Mouse (Mus musculus) forebrain, embryonic 15.5 days (tissue): Measurements from ENCODE around the gene Phldb1. TPM values are rescaled to one million over a fixed set of nuclear protein-coding genes. Genes with fewer than 3 reads are reported as not detected.

ENCODE experiments used
- ATAC-seq: fragments of 200-750 bp; cut with Nextera tagmentation; replicated peaks from 2 replicates; pipeline ENCODE4 v1.8.0; 2017; ENCODE audit warnings: mild to moderate bottlenecking, moderate TSS enrichment, moderate library complexity
- H3K27ac ChIP-seq: fragments of 300-500 bp; sonication (generic); replicated peaks from 2 replicates; pipeline ENCODE4 v1.5.1; 2015; ENCODE audit warnings: mild to moderate bottlenecking, inconsistent platforms
- H3K27me3 ChIP-seq: fragments of 300-500 bp; sonication (generic); 2 replicates; pipeline ENCODE4 v1.6.1; 2015; ENCODE audit warnings: inconsistent platforms
- H3K36me3 ChIP-seq: fragments of 300-500 bp; sonication (generic); 2 replicates; pipeline ENCODE4 v1.6.1; 2015; ENCODE audit warnings: mild to moderate bottlenecking, inconsistent platforms
- H3K4me1 ChIP-seq: fragments of 300-500 bp; sonication (generic); 2 replicates; pipeline ENCODE4 v1.6.1; 2015; ENCODE audit warnings: inconsistent platforms
- H3K4me2 ChIP-seq: fragments of 300-500 bp; sonication (generic); replicated peaks from 2 replicates; pipeline ENCODE4 v1.6.1; 2015; ENCODE audit warnings: mild to moderate bottlenecking, inconsistent platforms
- H3K4me3 ChIP-seq: fragments of 300-500 bp; sonication (generic); 2 replicates; pipeline ENCODE4 v1.5.1; 2015; ENCODE audit warnings: mild to moderate bottlenecking, inconsistent platforms
- H3K9ac ChIP-seq: fragments of 300-500 bp; sonication (generic); replicated peaks from 2 replicates; pipeline ENCODE4 v1.6.1; 2015; ENCODE audit warnings: mild to moderate bottlenecking, inconsistent platforms
- H3K9me3 ChIP-seq: fragments of 300-500 bp; sonication (generic); 2 replicates; pipeline ENCODE4 v1.6.1; 2016; ENCODE audit warnings: inconsistent platforms
- WGBS: fragments of 180-500 bp; shearing (Covaris S2); methylation state at CpG from one replicate; pipeline ENCODE4 v1.1.7; 2015; ENCODE audit warnings: mixed read lengths; 5-methylcytosine and 5-hydroxymethylcytosine counted together
- polyA plus RNA-seq: library from polyadenylated mRNA; unstranded; fragments of >200 nt; fragmentation: Nextera tagmentation; extraction: Ambion mirVana; gene quantifications from 2 replicates; pipeline ENCODE4 v1.2.1, GENCODE M21; 2015

The Phldb1 gene
- polyA plus RNA-seq, 1 experiment from 2014 or later, result 46.4 TPM

- no peaks in the 10 kb centered on the region for H3K9me3 ChIP-seq
- no peak overlapping the region for H3K4me3 ChIP-seq
- peaks cover 34% of the 10 kb centered on the region for H3K36me3 ChIP-seq
- no peak overlapping the region for H3K4me2 ChIP-seq
- WGBS, result 94% methylated on average over 29 of the region's 29 CpGs
- peaks cover 29% of the 10 kb centered on the region for H3K4me1 ChIP-seq
- H3K9ac ChIP-seq, result no peak overlapping the region
- no peak for ATAC-seq
- no peaks in the 10 kb centered on the region for H3K27me3 ChIP-seq
- H3K27ac ChIP-seq, result no peak overlapping the region
These were observed 19.2 kb downstream of the Phldb1 start for GRCm38 (mm10) chr9:44715705-44716362.

GRCm38 (mm10) chr9:44715109-44715508 is 19.9 kb downstream of the Phldb1 start:
- Histone ChIP-seq H3K27me3 (no peaks in the 10 kb centered on the region), H3K36me3 (peaks cover 38% of the 10 kb centered on the region)
- 77% methylated on average over 17 of the region's 17 CpGs for WGBS

DNA sequence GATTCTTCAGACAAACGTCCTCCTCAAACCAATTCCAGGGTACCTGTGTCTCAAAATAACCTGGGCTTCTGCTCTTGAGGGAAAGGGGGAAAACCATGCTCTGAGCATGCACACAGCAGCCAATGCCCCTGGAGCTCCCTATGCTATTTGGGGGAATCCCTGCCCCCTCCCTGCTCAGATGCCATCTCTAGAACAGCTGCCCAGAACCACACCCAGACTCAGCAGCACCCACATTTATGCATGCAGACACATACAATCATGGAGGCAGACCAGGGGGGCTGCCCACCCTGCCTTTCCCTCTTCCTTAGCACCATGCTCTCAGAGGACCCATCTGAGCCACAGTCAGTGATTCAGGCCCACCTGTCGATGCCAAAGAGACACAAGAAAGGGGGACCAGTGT is 21.4 kb downstream of the Phldb1 start:
- no peak overlapping the region for H3K9ac ChIP-seq
- H3K36me3 ChIP-seq, result peaks cover 38% of the 10 kb centered on the region
- no peak overlapping the region for H3K27ac ChIP-seq
- ATAC-seq, result no peak
- H3K4me3 ChIP-seq, result no peak overlapping the region
- H3K4me2 ChIP-seq, result no peak overlapping the region
- peaks cover 17% of the 10 kb centered on the region for H3K4me1 ChIP-seq
- H3K27me3 ChIP-seq, result no peaks in the 10 kb centered on the region
- 85% methylated on average over 2 of the region's 2 CpGs for WGBS
- H3K9me3 ChIP-seq, result no peaks in the 10 kb centered on the region

More at GRCm38 (mm10) chr9:44715109-44715508, 19.9 kb downstream of the Phldb1 start:
- H3K4me2 ChIP-seq, result no peak overlapping the region
- H3K4me3 ChIP-seq, result no peak overlapping the region
- no peak for ATAC-seq
- H3K9ac ChIP-seq, result no peak overlapping the region
- H3K27ac ChIP-seq, result no peak overlapping the region
- H3K9me3 ChIP-seq, result no peaks in the 10 kb centered on the region
- peaks cover 22% of the 10 kb centered on the region for H3K4me1 ChIP-seq

- 91% methylated on average over 6 of the region's 6 CpGs for WGBS
- H3K36me3 ChIP-seq, result peaks cover 38% of the 10 kb centered on the region
These were observed 21.9 kb downstream of the Phldb1 start for GRCm38 (mm10) chr9:44713080-44713479.

DNA sequence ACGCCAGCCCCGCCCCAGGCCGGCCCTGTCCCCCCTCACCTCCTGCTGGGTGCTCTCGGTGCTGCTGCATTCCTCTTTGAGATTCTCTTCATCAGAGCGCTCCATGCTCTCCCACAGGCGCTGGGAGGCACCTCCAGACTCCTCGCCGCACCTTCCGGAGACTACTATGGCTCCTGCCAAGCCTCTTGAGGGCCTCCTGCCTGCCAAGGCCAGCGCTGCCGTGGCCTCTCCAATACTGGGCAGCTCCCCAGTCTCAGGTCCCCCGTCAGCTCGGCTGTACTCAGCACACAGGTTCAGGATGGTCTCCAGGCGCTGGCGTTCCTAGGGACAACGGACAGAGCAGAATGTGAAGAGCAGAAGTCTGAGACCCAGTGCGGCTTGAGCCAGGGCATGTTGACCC is 23.4 kb downstream of the Phldb1 start:
- Histone ChIP-seq H3K9me3 (no peaks in the 10 kb centered on the region), H3K4me3 (no peak overlapping the region), H3K4me2 (no peak overlapping the region), H3K27me3 (no peaks in the 10 kb centered on the region), H3K9ac (no peak overlapping the region), H3K36me3 (peaks cover 36% of the 10 kb centered on the region), H3K4me1 (peaks cover 17% of the 10 kb centered on the region), H3K27ac (no peak overlapping the region)
- 72% methylated on average over 17 of the region's 17 CpGs for WGBS
- no peak for ATAC-seq

More at GRCm38 (mm10) chr9:44713080-44713479, 21.9 kb downstream of the Phldb1 start:
- Histone ChIP-seq H3K27me3 (no peaks in the 10 kb centered on the region), H3K9me3 (no peaks in the 10 kb centered on the region), H3K27ac (no peak overlapping the region), H3K4me2 (no peak overlapping the region), H3K4me1 (peaks cover 17% of the 10 kb centered on the region), H3K4me3 (no peak overlapping the region), H3K9ac (no peak overlapping the region)
- ATAC-seq, result no peak

DNA sequence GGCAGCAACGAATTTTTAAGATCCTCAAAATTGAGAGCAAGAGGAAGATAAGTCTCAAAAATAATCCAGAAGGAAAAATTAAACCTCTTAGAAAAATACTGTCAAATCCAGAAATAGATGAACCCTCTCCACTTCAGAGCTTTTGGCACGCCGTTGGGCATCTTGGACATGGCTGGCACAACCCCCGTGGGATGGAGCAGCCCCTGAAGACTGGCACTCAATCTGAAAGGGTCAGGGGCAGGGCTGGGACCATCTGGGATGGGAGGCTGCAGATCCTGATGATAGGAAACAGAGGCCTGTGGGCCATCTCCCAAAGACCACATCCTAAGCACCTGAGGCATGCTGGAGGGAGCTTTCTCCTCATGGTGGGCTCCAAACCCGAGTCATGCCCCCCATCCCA is 24.8 kb downstream of the Phldb1 start:
- Histone ChIP-seq H3K4me3 (no peak overlapping the region), H3K36me3 (peaks cover 33% of the 10 kb centered on the region), H3K9ac (no peak overlapping the region), H3K27me3 (no peaks in the 10 kb centered on the region), H3K4me2 (no peak overlapping the region), H3K9me3 (no peaks in the 10 kb centered on the region), H3K4me1 (peaks cover 17% of the 10 kb centered on the region), H3K27ac (no peak overlapping the region)
- ATAC-seq, result no peak
- WGBS, result 80% methylated on average over 5 of the region's 5 CpGs

DNA sequence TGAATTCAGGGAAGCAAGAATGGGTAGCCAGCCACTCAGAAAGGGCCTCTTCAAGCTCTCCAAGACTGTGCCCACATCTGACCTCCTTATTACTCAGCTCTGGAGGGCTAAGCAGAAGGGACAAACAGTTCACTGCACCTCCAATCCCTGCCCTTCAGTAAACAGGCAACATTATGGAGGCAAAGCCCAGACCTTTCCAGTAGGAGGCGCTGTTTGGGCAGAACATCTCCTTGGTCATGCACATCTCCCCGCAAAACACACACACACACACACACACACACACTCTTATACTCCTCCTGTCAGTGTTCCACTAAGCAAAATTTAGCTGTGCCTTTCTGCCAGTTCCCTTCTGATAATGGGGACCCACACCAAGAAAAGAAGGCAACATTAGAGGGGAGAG is 25.4 kb downstream of the Phldb1 start:
- Histone ChIP-seq H3K27ac (no peak overlapping the region), H3K36me3 (peaks cover 32% of the 10 kb centered on the region), H3K4me3 (no peak overlapping the region), H3K4me2 (no peak overlapping the region), H3K9ac (no peak overlapping the region), H3K4me1 (peaks cover 17% of the 10 kb centered on the region), H3K9me3 (no peaks in the 10 kb centered on the region), H3K27me3 (no peaks in the 10 kb centered on the region)
- no peak for ATAC-seq
- 30% methylated on average over 2 of the region's 2 CpGs for whole genome bisulfite sequencing

GRCm38 (mm10) chr9:44708925-44709324 is 26.1 kb downstream of the Phldb1 start:
- Histone ChIP-seq H3K36me3 (peaks cover 30% of the 10 kb centered on the region), H3K4me1 (peaks cover 17% of the 10 kb centered on the region), H3K4me3 (peak overlapping the region; percentile 26), H3K9ac (no peak overlapping the region), H3K9me3 (no peaks in the 10 kb centered on the region), H3K4me2 (peak overlapping the region; percentile 49), H3K27ac (no peak overlapping the region), H3K27me3 (no peaks in the 10 kb centered on the region)
- 16% methylated on average over 6 of the region's 6 CpGs for WGBS
- peak; percentile 15 for ATAC-seq

- Histone ChIP-seq H3K27ac (no peak overlapping the region), H3K36me3 (peaks cover 35% of the 10 kb centered on the region), H3K4me3 (peak overlapping the region; percentile 26), H3K9me3 (no peaks in the 10 kb centered on the region), H3K4me1 (peaks cover 17% of the 10 kb centered on the region), H3K9ac (peak overlapping the region; percentile 26), H3K27me3 (no peaks in the 10 kb centered on the region), H3K4me2 (peak overlapping the region; percentile 49)
- ATAC-seq, result peak; percentile 53
- WGBS, result 7% methylated on average over 23 of the region's 24 CpGs
These were observed 26.6 kb downstream of the Phldb1 start for GRCm38 (mm10) chr9:44708429-44708765.

- peaks cover 41% of the 10 kb centered on the region for H3K36me3 ChIP-seq
- H3K9me3 ChIP-seq, result no peaks in the 10 kb centered on the region
- ATAC-seq, result no peak; the same call in 1 of the 2 replicates
- peak overlapping the region; percentile 26 for H3K4me3 ChIP-seq
- H3K4me1 ChIP-seq, result peaks cover 17% of the 10 kb centered on the region
- no peak overlapping the region for H3K27ac ChIP-seq
- H3K27me3 ChIP-seq, result no peaks in the 10 kb centered on the region
- 15% methylated on average over 28 of the region's 28 CpGs for WGBS
- H3K4me2 ChIP-seq, result peak overlapping the region; percentile 49
- peak overlapping the region; percentile 26 for H3K9ac ChIP-seq
These were observed 27.1 kb downstream of the Phldb1 start for GRCm38 (mm10) chr9:44707749-44708428.

- no peak overlapping the region for H3K9ac ChIP-seq
- H3K27me3 ChIP-seq, result no peaks in the 10 kb centered on the region
- 82% methylated on average over 5 of the region's 5 CpGs for WGBS
- no peak overlapping the region for H3K4me2 ChIP-seq
- H3K36me3 ChIP-seq, result peaks cover 74% of the 10 kb centered on the region
- no peaks in the 10 kb centered on the region for H3K4me1 ChIP-seq
- ATAC-seq, result no peak
- no peak overlapping the region for H3K27ac ChIP-seq
- no peak overlapping the region for H3K4me3 ChIP-seq
- no peaks in the 10 kb centered on the region for H3K9me3 ChIP-seq
These were observed 35.3 kb downstream of the Phldb1 start for GRCm38 (mm10) chr9:44699730-44700129.

- H3K4me3 ChIP-seq, result no peak overlapping the region
- no peak for ATAC-seq
- no peak overlapping the region for H3K9ac ChIP-seq
- H3K27me3 ChIP-seq, result no peaks in the 10 kb centered on the region
- H3K4me1 ChIP-seq, result no peaks in the 10 kb centered on the region
- peaks cover 80% of the 10 kb centered on the region for H3K36me3 ChIP-seq
- no peak overlapping the region for H3K4me2 ChIP-seq
- H3K27ac ChIP-seq, result no peak overlapping the region
- no peaks in the 10 kb centered on the region for H3K9me3 ChIP-seq
- 86% methylated on average over 10 of the region's 10 CpGs for WGBS
These were observed 35.8 kb downstream of the Phldb1 start for GRCm38 (mm10) chr9:44699196-44699595.
